Mouse (Mus musculus) heart, embryonic 11.5 days (tissue): ENCODE results near the gene Ccdc172. TPM values are rescaled to one million over a fixed set of nuclear protein-coding genes. Genes with fewer than 3 reads are reported as not detected.

Experiments
- ATAC-seq: fragments of 200-750 bp; cut with Nextera tagmentation; replicated peaks from 2 replicates; pipeline ENCODE4 v1.8.0; 2017; ENCODE audit warnings: moderate library complexity; ENCODE audit not compliant: insufficient number of reproducible peaks, low FRiP score, low TSS enrichment
- H3K27ac ChIP-seq: fragments of 300-500 bp; sonication (generic); 2 replicates; pipeline ENCODE4 v1.5.1; 2014; ENCODE audit warnings: mild to moderate bottlenecking, low read depth, low read length
- H3K27me3 ChIP-seq: fragments of 300-500 bp; sonication (generic); 2 replicates; pipeline ENCODE4 v1.6.1; 2014; ENCODE audit warnings: mild to moderate bottlenecking, low read length, mixed read lengths; ENCODE audit not compliant: control insufficient read depth, insufficient read depth
- H3K36me3 ChIP-seq: fragments of 300-500 bp; sonication (generic); 2 replicates; pipeline ENCODE4 v1.6.1; 2014; ENCODE audit warnings: mild to moderate bottlenecking, low read length, moderate library complexity, mixed read lengths; ENCODE audit not compliant: control insufficient read depth, insufficient read depth
- H3K4me1 ChIP-seq: fragments of 300-500 bp; sonication (generic); 2 replicates; pipeline ENCODE4 v1.6.1; 2014; ENCODE audit warnings: low read length; ENCODE audit not compliant: control insufficient read depth, insufficient read depth
- H3K4me2 ChIP-seq: fragments of 300-500 bp; sonication (generic); 2 replicates; pipeline ENCODE4 v1.6.1; 2014; ENCODE audit warnings: mild to moderate bottlenecking, moderate library complexity
- H3K4me3 ChIP-seq: fragments of 300-500 bp; sonication (generic); 2 replicates; pipeline ENCODE4 v1.5.1; 2014; ENCODE audit warnings: low read depth, low read length
- H3K9ac ChIP-seq: fragments of 300-500 bp; sonication (generic); 2 replicates; pipeline ENCODE4 v1.6.1; 2014; ENCODE audit warnings: mild to moderate bottlenecking, low read depth, low read length, moderate library complexity
- H3K9me3 ChIP-seq: fragments of 300-500 bp; sonication (generic); replicated peaks from 2 replicates; pipeline ENCODE4 v1.6.1; 2016; ENCODE audit warnings: low read length; ENCODE audit not compliant: control insufficient read depth
- WGBS: fragments of 180-500 bp; shearing (Covaris S2); extraction: QIAGEN DNeasy Blood & Tissue Kit; methylation state at CpG from one replicate; pipeline ENCODE4 v1.1.7; 2014; ENCODE audit not compliant: insufficient replicate concordance; 5-methylcytosine and 5-hydroxymethylcytosine counted together
- polyA plus RNA-seq: library from polyadenylated mRNA; unstranded; fragments of >200 nt; fragmentation: Nextera tagmentation; extraction: Ambion mirVana; gene quantifications from 2 replicates; pipeline ENCODE4 v1.2.1, GENCODE M21; 2014

Gene Ccdc172
- polyA plus RNA-seq, 1 experiment from 2014 or later: not detected

- ATAC-seq: no peak
- H3K4me2 ChIP-seq: no peak overlapping the region
- no peak overlapping the region for H3K27ac ChIP-seq
- WGBS: 81% methylated on average over 5 of the region's 5 CpGs
- H3K36me3 ChIP-seq: no peaks in the 10 kb centered on the region
- H3K4me3 ChIP-seq: no peak overlapping the region
- H3K9me3 ChIP-seq: no peaks in the 10 kb centered on the region
- H3K9ac ChIP-seq: no peak overlapping the region
- H3K27me3 ChIP-seq: no peaks in the 10 kb centered on the region
- no peaks in the 10 kb centered on the region for H3K4me1 ChIP-seq
These were observed 71.2 kb downstream of the Ccdc172 start for GRCm38 (mm10) chr19:58582956-58583355.

- no peaks in the 10 kb centered on the region for H3K9me3 ChIP-seq
- no peak overlapping the region for H3K27ac ChIP-seq
- H3K27me3 ChIP-seq: no peaks in the 10 kb centered on the region
- no peaks in the 10 kb centered on the region for H3K4me1 ChIP-seq
- H3K36me3 ChIP-seq: no peaks in the 10 kb centered on the region
- H3K4me2 ChIP-seq: no peak overlapping the region
- no peak for ATAC-seq
- H3K9ac ChIP-seq: no peak overlapping the region
- 60% methylated on average over 2 of the region's 2 CpGs for WGBS
- H3K4me3 ChIP-seq: no peak overlapping the region
These were observed 74.3 kb downstream of the Ccdc172 start for GRCm38 (mm10) chr19:58586046-58586445.

DNA sequence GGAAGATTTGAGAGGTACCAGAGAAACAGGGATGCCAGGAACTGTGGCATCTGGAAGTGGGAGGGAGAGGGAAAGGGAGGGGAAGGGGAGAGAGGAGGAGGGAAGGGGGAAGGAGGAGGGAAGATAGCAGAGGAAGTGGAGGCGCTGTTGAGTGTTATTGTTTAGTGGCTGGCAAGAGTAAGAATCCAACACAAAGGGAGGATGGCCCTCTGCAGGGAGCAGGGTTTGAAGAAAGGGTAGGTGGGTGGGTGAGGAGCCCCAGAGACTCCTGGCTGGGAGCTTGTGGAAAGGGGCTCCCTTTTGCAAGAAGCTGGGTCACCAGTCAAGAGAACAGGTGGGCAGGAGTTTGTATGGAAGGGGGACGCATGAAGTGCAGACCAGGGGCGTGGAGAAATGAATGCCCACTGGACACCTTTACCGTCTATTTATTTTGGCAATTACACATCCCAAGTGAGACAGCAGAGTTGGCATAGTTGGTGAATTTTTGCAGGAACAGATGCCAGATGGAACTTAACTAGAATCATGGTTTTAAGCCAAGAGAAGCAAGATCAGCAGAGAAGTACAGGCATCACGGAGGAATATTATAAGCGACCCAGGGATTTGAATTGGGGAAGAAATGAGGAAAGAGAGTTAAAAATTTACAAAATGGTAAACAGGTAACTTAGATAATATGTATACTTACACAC lies 78.6 kb downstream of the Ccdc172 start:
- no peak for ATAC-seq
- 66% methylated on average over 6 of the region's 6 CpGs for WGBS
- peaks cover 5% of the 10 kb centered on the region for H3K9me3 ChIP-seq

GRCm38 (mm10) chr19:58600381-58600780 lies 88.6 kb downstream of the Ccdc172 start:
- Histone ChIP-seq H3K27ac (no peak overlapping the region), H3K27me3 (no peaks in the 10 kb centered on the region), H3K4me2 (no peak overlapping the region), H3K9me3 (peaks cover 2% of the 10 kb centered on the region; the same call in 1 of the 2 replicates), H3K4me1 (no peaks in the 10 kb centered on the region), H3K4me3 (no peak overlapping the region), H3K9ac (no peak overlapping the region), H3K36me3 (no peaks in the 10 kb centered on the region)
- 90% methylated on average over 5 of the region's 5 CpGs for WGBS
- no peak for ATAC-seq

More for the DNA sequence above, 78.6 kb downstream of the Ccdc172 start:
- Histone ChIP-seq H3K4me3 (no peak overlapping the region), H3K4me2 (no peak overlapping the region), H3K36me3 (no peaks in the 10 kb centered on the region), H3K27me3 (no peaks in the 10 kb centered on the region), H3K9ac (no peak overlapping the region), H3K27ac (no peak overlapping the region), H3K4me1 (no peaks in the 10 kb centered on the region)

Other genes with a start within 250 kb of the Ccdc172 start
- 3.8 and 4.3 TPM in 2 replicates for gene Gfra1, start 56.1 kb upstream of the Ccdc172 start, polyA plus RNA-seq
- gene Pnlip, start 140.5 kb downstream of the Ccdc172 start, polyA plus RNA-seq: not detected in 2 replicates
- 0.37 TPM in 1 of 2 replicates, not detected in the other for gene Pnliprp1, start 216.9 kb downstream of the Ccdc172 start, polyA plus RNA-seq
- 0.26 TPM in 1 of 2 replicates, not detected in the other for gene Pnliprp2, start 247.7 kb downstream of the Ccdc172 start, polyA plus RNA-seq